Mouse (Mus musculus) ovary, postnatal 36 days (tissue): ENCODE data around the gene Gm4847.

ENCODE experiments used
- DNase-seq: peaks from one replicate; pipeline ENCODE4 v3.0.0; 2022; ENCODE audit warnings: low spot score, mixed read lengths

The Gm4847 gene

DNA sequence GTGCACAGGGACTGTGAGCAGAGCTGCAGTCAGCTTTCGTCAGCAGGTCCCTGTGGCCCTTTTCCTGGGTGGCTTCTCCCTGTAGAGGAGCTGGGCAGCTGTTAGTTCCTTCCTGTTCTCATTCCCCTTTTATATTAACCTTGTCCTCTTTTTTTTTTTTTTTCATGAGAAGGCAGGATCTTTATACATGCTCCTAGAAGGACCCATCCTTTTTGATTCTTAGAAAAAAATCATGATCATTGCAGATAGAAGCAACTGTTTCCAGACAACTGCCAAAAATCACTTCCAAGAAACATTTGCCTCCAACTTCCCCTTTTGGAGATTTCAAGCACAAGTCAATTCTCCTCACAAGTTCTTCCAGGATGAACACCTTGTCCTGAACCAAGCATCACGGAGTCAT is at the start of gene Gm4847:
Gm4847 (minus strand) TSS at position 101 of the 400 bp plus-strand sequence.
- DNase-seq = no peak

DNA sequence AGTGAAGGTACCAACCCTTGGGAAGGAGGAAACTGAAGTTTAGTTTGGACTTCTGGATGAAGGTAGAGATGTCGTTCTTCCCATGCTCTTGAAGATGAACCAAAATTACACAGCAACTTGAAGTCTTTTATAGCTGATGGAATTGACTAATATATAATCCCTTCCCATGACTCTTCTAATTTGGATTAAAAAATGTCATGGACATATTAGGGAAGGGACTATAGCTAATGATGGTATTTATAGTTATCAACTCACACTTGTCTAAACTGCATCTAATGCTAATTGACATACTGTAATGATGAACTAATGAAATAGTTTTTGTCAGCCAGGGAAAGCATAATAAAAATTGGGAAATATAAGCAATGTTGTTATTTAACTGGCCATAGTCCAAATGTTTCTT is 34.3 kb upstream of the Gm4847 start, which contains the start of gene Fmo9:
Fmo9 (minus strand) TSS at position 101 of the 400 bp plus-strand sequence.
- no peak for DNase-seq

DNA sequence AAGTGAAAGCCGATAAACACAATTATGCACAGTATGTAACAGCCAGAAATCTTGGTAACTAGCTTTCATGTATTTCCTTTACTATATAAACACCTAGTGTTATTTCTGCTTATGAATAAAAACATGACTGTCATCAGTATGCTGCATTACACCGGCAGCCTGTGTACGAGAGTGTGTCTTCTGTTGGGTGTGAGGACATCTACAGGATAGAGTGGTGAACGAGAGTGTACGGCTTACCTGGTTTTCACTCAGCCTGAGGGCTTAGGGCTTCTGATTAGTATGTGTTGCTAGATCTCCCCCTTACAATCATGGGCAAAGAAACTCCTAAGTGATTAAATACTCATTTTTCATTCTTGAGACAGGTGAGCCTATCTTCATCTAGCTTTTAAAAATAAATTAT is 21.8 kb upstream of the Gm4847 start:
- DNase-seq = no peak

DNA sequence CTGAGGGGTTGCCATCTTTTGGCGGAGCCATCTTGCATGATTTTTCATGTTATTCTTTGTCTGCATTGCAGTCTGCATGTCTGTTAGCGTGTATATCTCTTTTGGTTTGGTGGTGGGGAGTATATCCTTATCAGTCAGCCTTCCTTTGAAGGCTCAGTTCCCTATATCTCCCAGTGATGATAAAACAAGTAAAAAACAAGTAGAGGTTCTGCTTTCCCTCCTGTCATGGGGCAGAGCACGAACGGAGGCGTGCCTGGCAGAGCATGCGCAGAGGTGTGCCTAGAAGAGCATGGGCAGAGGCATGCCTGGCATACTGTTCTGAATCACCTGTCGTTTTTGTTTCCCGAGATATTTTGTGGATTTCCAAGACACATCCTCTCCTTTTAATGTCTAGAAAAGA is 13.3 kb upstream of the Gm4847 start:
- no peak for DNase-seq
